Mouse (Mus musculus): ENCODE data around the gene Dhfr. TPM values are rescaled to one million over a fixed set of nuclear protein-coding genes. Genes with fewer than 3 reads are reported as not detected.

The Dhfr gene
- polyA plus RNA-seq, 1 experiment from 2014 or later, result 10.2 TPM

DNA sequence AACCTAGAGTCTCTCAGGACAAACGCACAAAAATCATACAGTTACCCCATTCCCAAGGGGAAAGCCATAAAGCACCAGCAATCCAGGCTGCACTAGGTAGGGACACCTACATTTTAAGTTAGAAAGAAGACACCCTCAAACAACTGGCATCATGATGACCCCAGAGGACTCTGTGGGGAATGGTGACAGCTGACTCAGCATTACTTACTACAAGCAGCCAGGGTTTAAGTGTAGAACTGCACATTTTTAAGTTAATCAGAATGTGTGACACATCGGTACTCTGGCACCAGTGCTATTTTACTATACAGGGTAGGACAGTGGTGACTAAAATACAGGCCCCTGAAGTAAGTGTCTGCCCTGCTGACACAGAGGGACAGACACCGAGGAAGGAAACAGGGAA, 23.9 kb upstream of the Dhfr start:
- Histone ChIP-seq H3K36me3 (ENCODE audit: control insufficient read depth, insufficient read depth) (0 out of 2 replicates have a peak, but pooled peaks cover 3% of the 10 kb centered on the region), H3K27ac (ENCODE audit: low read depth, low read length) (no peak overlapping the region), H3K4me3 (ENCODE audit: low read depth, low read length) (no peak overlapping the region), H3K4me1 (replicated peaks; ENCODE audit: control insufficient read depth, insufficient read depth, low read length) (no peaks in the 10 kb centered on the region), H3K9me3 (ENCODE audit: control insufficient read depth) (no peaks in the 10 kb centered on the region), H3K4me2 (replicated peaks; ENCODE audit: low read depth) (no peak overlapping the region), H3K27me3 (replicated peaks; ENCODE audit: control insufficient read depth, insufficient read depth, low read length) (no peaks in the 10 kb centered on the region), H3K9ac (ENCODE audit: low read depth, low read length) (no peak overlapping the region)
- 90% methylated on average over 3 of the region's 3 CpGs for WGBS
- no peak for ATAC-seq
- no peak for TF ChIP-seq CTCF (IDR thresholded peaks at IDR 0.05; ENCODE audit: low read depth)

DNA sequence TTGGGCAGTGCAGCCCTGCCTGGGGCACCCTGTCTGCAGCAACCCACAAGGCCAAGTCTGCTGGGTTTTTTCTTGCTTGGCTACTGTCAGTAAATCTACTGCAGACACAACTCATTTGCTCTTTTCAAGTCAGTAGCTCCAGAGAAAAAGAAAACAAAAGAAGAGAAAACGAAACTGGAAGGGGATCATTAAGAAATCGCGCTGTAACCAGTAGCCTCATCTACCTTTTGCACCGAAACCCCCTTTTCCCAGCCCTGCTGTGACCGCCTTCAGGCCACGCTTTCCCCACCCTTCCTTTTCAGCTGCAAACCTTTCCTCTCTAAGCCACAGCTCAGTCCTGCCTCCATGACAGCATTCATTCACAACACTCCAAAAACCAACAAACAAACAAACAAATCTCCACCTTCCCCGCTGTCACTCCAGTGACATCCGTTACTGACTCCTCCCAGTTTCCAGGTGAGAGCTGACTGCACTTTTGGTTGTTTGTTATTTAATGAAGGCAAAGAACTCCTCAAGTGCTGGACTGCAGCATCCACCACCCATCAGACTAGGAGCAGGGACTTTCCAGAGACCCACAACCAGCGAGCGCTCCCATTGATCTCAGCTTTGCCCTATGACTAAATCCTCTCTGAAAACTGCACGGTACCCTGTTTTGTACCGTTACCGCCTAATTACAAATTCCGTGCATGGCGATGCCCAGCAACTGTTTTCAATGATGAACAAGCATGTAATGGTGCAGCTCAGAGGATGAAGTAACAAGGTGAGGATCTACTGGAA, 22.2 kb upstream of the Dhfr start:
- no peak for TF ChIP-seq CTCF (IDR thresholded peaks at IDR 0.05; ENCODE audit: low read depth)
- Histone ChIP-seq H3K27me3 (replicated peaks; ENCODE audit: control insufficient read depth, insufficient read depth, low read length) (no peaks in the 10 kb centered on the region), H3K4me1 (replicated peaks; ENCODE audit: control insufficient read depth, insufficient read depth, low read length) (no peaks in the 10 kb centered on the region), H3K9me3 (ENCODE audit: control insufficient read depth) (no peaks in the 10 kb centered on the region), H3K4me2 (replicated peaks; ENCODE audit: low read depth) (no peak overlapping the region), H3K27ac (ENCODE audit: low read depth, low read length) (no peak overlapping the region), H3K9ac (ENCODE audit: low read depth, low read length) (no peak overlapping the region), H3K36me3 (ENCODE audit: control insufficient read depth, insufficient read depth) (peaks cover 6% of the 10 kb centered on the region; the same call in 1 of the 2 replicates), H3K4me3 (ENCODE audit: low read depth, low read length) (no peak overlapping the region)
- 91% methylated on average over 15 of the region's 15 CpGs for WGBS
- no peak for ATAC-seq

GRCm38 (mm10) chr13:92336857-92337256, 17.7 kb upstream of the Dhfr start:
- no peaks in the 10 kb centered on the region for H3K27me3 ChIP-seq (replicated peaks; ENCODE audit: control insufficient read depth, insufficient read depth, low read length)
- H3K9ac ChIP-seq (ENCODE audit: low read depth, low read length), result no peak overlapping the region
- H3K36me3 ChIP-seq (ENCODE audit: control insufficient read depth, insufficient read depth), result peaks cover 6% of the 10 kb centered on the region; the same call in 1 of the 2 replicates
- H3K9me3 ChIP-seq (ENCODE audit: control insufficient read depth), result no peaks in the 10 kb centered on the region
- no peak overlapping the region for H3K4me2 ChIP-seq (replicated peaks; ENCODE audit: low read depth)
- 93% methylated on average over 1 of the region's 1 CpGs for WGBS
- H3K4me1 ChIP-seq (replicated peaks; ENCODE audit: control insufficient read depth, insufficient read depth, low read length), result no peaks in the 10 kb centered on the region; the same call in 1 of the 2 replicates
- ATAC-seq, result no peak
- no peak overlapping the region for H3K27ac ChIP-seq (ENCODE audit: low read depth, low read length)
- no peak for TF ChIP-seq CTCF (IDR thresholded peaks at IDR 0.05; ENCODE audit: low read depth)
- H3K4me3 ChIP-seq (ENCODE audit: low read depth, low read length), result no peak overlapping the region

- Histone ChIP-seq H3K27me3 (replicated peaks; ENCODE audit: control insufficient read depth, insufficient read depth, low read length) (no peaks in the 10 kb centered on the region), H3K4me2 (replicated peaks; ENCODE audit: low read depth) (no peak overlapping the region), H3K27ac (ENCODE audit: low read depth, low read length) (no peak overlapping the region), H3K4me3 (ENCODE audit: low read depth, low read length) (no peak overlapping the region), H3K9me3 (ENCODE audit: control insufficient read depth) (no peaks in the 10 kb centered on the region), H3K9ac (ENCODE audit: low read depth, low read length) (no peak overlapping the region), H3K36me3 (ENCODE audit: control insufficient read depth, insufficient read depth) (peaks cover 6% of the 10 kb centered on the region; the same call in 1 of the 2 replicates), H3K4me1 (replicated peaks; ENCODE audit: control insufficient read depth, insufficient read depth, low read length) (no peaks in the 10 kb centered on the region; the same call in 1 of the 2 replicates)
- TF ChIP-seq CTCF (IDR thresholded peaks at IDR 0.05; ENCODE audit: low read depth), result peak; percentile 10; the same call in 1 of the 2 replicates
- ATAC-seq, result no peak
- WGBS, result 73% methylated on average over 6 of the region's 6 CpGs
Observed at GRCm38 (mm10) chr13:92337773-92338462, 16.6 kb upstream of the Dhfr start.

DNA sequence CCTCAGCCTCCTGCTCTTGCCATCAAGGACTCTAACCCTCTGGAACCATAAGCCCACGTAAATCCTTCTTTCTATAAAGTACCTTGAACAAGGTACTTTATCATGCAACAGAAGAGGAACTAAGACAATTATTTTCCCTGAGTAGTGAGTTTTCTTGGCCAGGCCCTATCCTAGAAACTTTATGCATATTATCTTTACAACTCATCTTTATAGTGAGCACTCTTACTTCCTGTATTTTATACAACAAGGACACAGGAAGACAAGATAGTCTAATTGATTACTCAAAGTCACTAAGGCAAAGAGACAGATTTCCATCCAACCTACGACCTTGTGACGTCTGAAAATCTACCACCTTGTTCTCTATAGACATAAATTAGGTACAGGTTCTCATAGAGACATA, 14.7 kb upstream of the Dhfr start:
- Histone ChIP-seq H3K4me1 (replicated peaks; ENCODE audit: control insufficient read depth, insufficient read depth, low read length) (no peaks in the 10 kb centered on the region; the same call in 1 of the 2 replicates), H3K4me2 (replicated peaks; ENCODE audit: low read depth) (no peak overlapping the region), H3K27ac (ENCODE audit: low read depth, low read length) (no peak overlapping the region), H3K27me3 (replicated peaks; ENCODE audit: control insufficient read depth, insufficient read depth, low read length) (no peaks in the 10 kb centered on the region), H3K9ac (ENCODE audit: low read depth, low read length) (no peak overlapping the region), H3K36me3 (ENCODE audit: control insufficient read depth, insufficient read depth) (peaks cover 13% of the 10 kb centered on the region; the same call in 1 of the 2 replicates), H3K9me3 (ENCODE audit: control insufficient read depth) (no peaks in the 10 kb centered on the region), H3K4me3 (ENCODE audit: low read depth, low read length) (no peak overlapping the region)
- 56% methylated on average over 3 of the region's 3 CpGs for WGBS
- TF ChIP-seq CTCF (IDR thresholded peaks at IDR 0.05; ENCODE audit: low read depth), result no peak
- ATAC-seq, result no peak

DNA sequence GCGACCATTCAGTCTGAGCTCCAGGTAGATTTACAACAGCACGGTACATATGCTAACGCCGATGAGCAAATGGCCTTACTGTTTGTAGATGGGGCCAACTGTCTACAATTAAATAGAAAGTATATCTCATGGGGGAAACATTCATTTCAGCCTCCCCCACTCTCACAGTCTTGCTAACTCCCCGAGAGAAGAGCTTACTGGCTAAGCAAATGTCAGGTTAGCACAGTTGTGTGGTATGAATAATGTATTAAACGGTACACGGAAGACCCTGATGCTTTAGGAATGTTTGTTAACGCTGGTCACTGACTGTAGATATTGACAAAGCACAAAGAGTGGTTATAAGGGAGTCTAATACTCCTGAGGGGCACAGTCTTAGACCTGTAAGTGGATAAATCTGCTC, 10.5 kb upstream of the Dhfr start:
- Histone ChIP-seq H3K9me3 (ENCODE audit: control insufficient read depth) (no peaks in the 10 kb centered on the region), H3K4me3 (ENCODE audit: low read depth, low read length) (no peak overlapping the region), H3K27me3 (replicated peaks; ENCODE audit: control insufficient read depth, insufficient read depth, low read length) (no peaks in the 10 kb centered on the region), H3K36me3 (ENCODE audit: control insufficient read depth, insufficient read depth) (peaks cover 32% of the 10 kb centered on the region), H3K4me1 (replicated peaks; ENCODE audit: control insufficient read depth, insufficient read depth, low read length) (no peaks in the 10 kb centered on the region; the same call in 1 of the 2 replicates), H3K4me2 (replicated peaks; ENCODE audit: low read depth) (no peak overlapping the region), H3K9ac (ENCODE audit: low read depth, low read length) (no peak overlapping the region), H3K27ac (ENCODE audit: low read depth, low read length) (no peak overlapping the region)
- ATAC-seq, result no peak
- TF ChIP-seq CTCF (IDR thresholded peaks at IDR 0.05; ENCODE audit: low read depth), result no peak
- 93% methylated on average over 8 of the region's 8 CpGs for WGBS
